Mouse (Mus musculus) neural tube, embryonic 15.5 days (tissue): ENCODE data around the gene Sash1. TPM values are rescaled to one million over a fixed set of nuclear protein-coding genes. Genes with fewer than 3 reads are reported as not detected.

ENCODE experiments used
- ATAC-seq: fragments of 200-750 bp; cut with Nextera tagmentation; 2 replicates; pipeline ENCODE4 v1.8.0; 2017; ENCODE audit warnings: mild to moderate bottlenecking, moderate TSS enrichment, moderate library complexity; ENCODE audit not compliant: low FRiP score
- H3K27ac ChIP-seq: fragments of 300-500 bp; sonication (generic); replicated peaks from 2 replicates; pipeline ENCODE4 v1.5.1; 2015; ENCODE audit warnings: mild to moderate bottlenecking, inconsistent platforms
- H3K27me3 ChIP-seq: fragments of 300-500 bp; sonication (generic); replicated peaks from 2 replicates; pipeline ENCODE4 v1.6.1; 2015; ENCODE audit warnings: inconsistent platforms
- H3K36me3 ChIP-seq: fragments of 300-500 bp; sonication (generic); 2 replicates; pipeline ENCODE4 v1.6.1; 2015; ENCODE audit warnings: inconsistent platforms
- H3K4me1 ChIP-seq: fragments of 300-500 bp; sonication (generic); 2 replicates; pipeline ENCODE4 v1.6.1; 2015; ENCODE audit warnings: inconsistent platforms
- H3K4me2 ChIP-seq: fragments of 300-500 bp; sonication (generic); 2 replicates; pipeline ENCODE4 v1.6.1; 2015; ENCODE audit warnings: inconsistent platforms, mild to moderate bottlenecking, moderate library complexity
- H3K4me3 ChIP-seq: fragments of 300-500 bp; sonication (generic); replicated peaks from 2 replicates; pipeline ENCODE4 v1.5.1; 2015; ENCODE audit warnings: mild to moderate bottlenecking, inconsistent platforms
- H3K9ac ChIP-seq: fragments of 300-500 bp; sonication (generic); replicated peaks from 2 replicates; pipeline ENCODE4 v1.6.1; 2015; ENCODE audit warnings: mild to moderate bottlenecking, inconsistent platforms
- H3K9me3 ChIP-seq: fragments of 300-500 bp; sonication (generic); replicated peaks from 2 replicates; pipeline ENCODE4 v1.6.1; 2016; ENCODE audit warnings: inconsistent platforms
- WGBS: fragments of 180-500 bp; shearing (Covaris S2); methylation state at CpG from one replicate; pipeline ENCODE4 v1.1.7; 2015; ENCODE audit warnings: mixed read lengths; 5-methylcytosine and 5-hydroxymethylcytosine counted together
- polyA plus RNA-seq: library from polyadenylated mRNA; unstranded; fragments of >200 nt; fragmentation: Nextera tagmentation; extraction: Ambion mirVana; gene quantifications from 2 replicates; pipeline ENCODE4 v1.2.1, GENCODE M21; 2015

Sash1 gene
- polyA plus RNA-seq, 1 experiment from 2014 or later: 2.5 TPM

DNA sequence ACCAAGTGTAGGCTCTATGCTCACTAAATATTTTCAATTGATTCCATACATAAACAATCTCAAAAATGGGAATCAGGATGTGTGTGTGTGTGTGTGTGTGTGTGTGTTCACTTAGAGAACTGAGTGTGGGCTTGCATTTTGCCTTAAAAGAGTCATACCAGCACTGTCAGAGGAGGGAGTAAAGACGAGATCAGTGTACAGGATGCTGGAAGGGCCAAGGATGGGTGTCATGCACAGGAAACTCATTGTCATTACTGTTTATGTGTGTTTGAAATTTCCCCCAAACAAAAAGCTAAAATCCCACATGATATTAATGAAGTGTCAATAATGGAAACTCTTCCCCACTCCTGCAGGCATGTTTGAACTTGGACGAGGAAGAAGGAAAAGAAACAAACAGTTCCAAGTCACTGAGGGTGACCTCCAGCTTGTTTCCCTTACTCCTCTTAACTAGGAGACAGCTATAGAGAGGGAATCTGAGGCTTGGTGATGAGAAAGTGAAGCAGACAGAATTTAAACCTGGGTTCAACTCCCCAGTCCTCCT lies 40.6 kb downstream of the Sash1 start:
- H3K27me3 ChIP-seq: no peaks in the 10 kb centered on the region
- H3K9me3 ChIP-seq: no peaks in the 10 kb centered on the region
- peaks cover 16% of the 10 kb centered on the region for H3K4me1 ChIP-seq
- WGBS: 87% methylated on average over 2 of the region's 2 CpGs
- ATAC-seq: no peak
- H3K27ac ChIP-seq: no peak overlapping the region
- no peak overlapping the region for H3K9ac ChIP-seq
- no peak overlapping the region for H3K4me2 ChIP-seq
- H3K36me3 ChIP-seq: no peaks in the 10 kb centered on the region
- H3K4me3 ChIP-seq: no peak overlapping the region

GRCm38 (mm10) chr10:8839956-8840355 lies 45.9 kb downstream of the Sash1 start:
- Histone ChIP-seq H3K4me1 (peaks cover 16% of the 10 kb centered on the region; the same call in 1 of the 2 replicates), H3K27me3 (no peaks in the 10 kb centered on the region), H3K27ac (no peak overlapping the region), H3K9me3 (no peaks in the 10 kb centered on the region), H3K4me3 (no peak overlapping the region), H3K9ac (no peak overlapping the region), H3K36me3 (no peaks in the 10 kb centered on the region), H3K4me2 (no peak overlapping the region)
- 44% methylated on average over 3 of the region's 3 CpGs for WGBS
- no peak for ATAC-seq

- ATAC-seq: no peak
- 94% methylated on average over 17 of the region's 17 CpGs for WGBS
- H3K9me3 ChIP-seq: no peaks in the 10 kb centered on the region
Measured at GRCm38 (mm10) chr10:8833816-8834464, 51.9 kb downstream of the Sash1 start.

DNA sequence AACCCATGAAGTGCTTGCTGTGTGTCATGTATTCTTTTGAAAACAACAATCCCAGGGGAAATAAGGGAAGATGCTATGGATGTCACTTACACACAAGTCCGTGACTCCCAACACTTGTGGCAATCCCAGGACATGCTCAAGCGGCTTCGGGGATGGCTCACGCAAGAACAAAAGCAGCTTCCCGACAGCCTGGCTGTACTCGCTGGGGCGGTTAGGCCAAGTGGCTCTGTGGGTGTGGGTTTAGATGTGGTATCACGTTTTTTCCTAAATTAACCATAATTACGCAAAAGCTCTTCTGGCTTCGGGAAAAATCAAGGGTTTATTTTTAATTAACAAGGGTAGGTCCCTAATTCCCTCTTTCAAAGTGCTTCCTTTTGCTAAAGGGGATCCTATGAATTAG lies 59.6 kb downstream of the Sash1 start:
- H3K27ac ChIP-seq: no peak overlapping the region
- 50% methylated on average over 10 of the region's 10 CpGs for WGBS
- ATAC-seq: no peak
- no peaks in the 10 kb centered on the region for H3K9me3 ChIP-seq
- no peak overlapping the region for H3K4me2 ChIP-seq
- no peak overlapping the region for H3K4me3 ChIP-seq
- H3K4me1 ChIP-seq: peaks cover 6% of the 10 kb centered on the region; the same call in 1 of the 2 replicates
- no peak overlapping the region for H3K9ac ChIP-seq
- no peaks in the 10 kb centered on the region for H3K36me3 ChIP-seq
- H3K27me3 ChIP-seq: no peaks in the 10 kb centered on the region

More at GRCm38 (mm10) chr10:8833816-8834464, 51.9 kb downstream of the Sash1 start:
- H3K27me3 ChIP-seq: no peaks in the 10 kb centered on the region
- H3K4me3 ChIP-seq: no peak overlapping the region
- 0 out of 2 replicates have a peak, but pooled peaks cover 4% of the 10 kb centered on the region for H3K4me1 ChIP-seq
- no peaks in the 10 kb centered on the region for H3K36me3 ChIP-seq
- no peak overlapping the region for H3K9ac ChIP-seq
- H3K4me2 ChIP-seq: no peak overlapping the region
- no peak overlapping the region for H3K27ac ChIP-seq

DNA sequence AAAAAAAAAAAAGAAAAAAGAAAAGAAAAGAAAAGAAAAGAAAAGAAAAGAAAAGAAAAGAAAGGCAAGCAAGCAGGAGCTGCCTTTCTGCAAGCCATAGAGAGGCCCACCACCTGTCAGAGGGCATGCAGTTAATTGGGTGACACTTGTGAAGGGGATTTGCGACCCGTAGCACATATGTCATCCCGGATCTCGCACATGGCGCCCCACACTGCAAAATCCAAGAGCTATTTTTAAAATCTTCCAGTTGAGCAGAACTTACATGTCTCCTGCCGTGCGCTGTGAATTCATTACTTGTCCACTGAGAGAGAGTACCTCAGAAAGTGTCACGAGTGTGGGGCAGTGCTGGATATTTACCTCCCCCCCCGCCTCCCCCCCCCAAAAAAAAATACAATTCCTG lies 60.0 kb downstream of the Sash1 start:
- Histone ChIP-seq H3K27me3 (no peaks in the 10 kb centered on the region), H3K27ac (no peak overlapping the region), H3K36me3 (no peaks in the 10 kb centered on the region), H3K9ac (no peak overlapping the region), H3K4me2 (no peak overlapping the region), H3K4me1 (peaks cover 6% of the 10 kb centered on the region; the same call in 1 of the 2 replicates), H3K4me3 (no peak overlapping the region), H3K9me3 (no peaks in the 10 kb centered on the region)
- WGBS: 42% methylated on average over 9 of the region's 9 CpGs
- no peak for ATAC-seq

DNA sequence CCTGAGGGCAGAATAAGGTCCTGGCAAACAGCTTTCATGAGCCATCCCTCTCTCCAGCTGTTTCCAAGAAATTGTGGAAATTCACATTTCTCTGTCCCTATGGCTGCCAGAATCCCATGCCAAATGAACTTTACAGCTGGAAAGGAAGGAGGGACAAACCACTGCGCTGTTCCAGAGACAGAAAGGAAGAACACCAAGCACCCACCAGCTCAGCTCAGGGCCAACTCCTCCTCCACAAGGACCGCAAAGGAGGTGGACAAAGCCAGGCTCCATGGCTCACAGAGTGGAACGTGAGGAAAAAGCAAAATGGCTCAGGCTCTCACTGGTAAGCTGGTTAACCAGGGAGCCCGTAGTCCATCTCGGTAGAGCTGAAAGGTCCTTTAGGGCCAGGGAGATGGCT lies 67.8 kb downstream of the Sash1 start:
- peaks cover 10% of the 10 kb centered on the region; the same call in 1 of the 2 replicates for H3K4me1 ChIP-seq
- H3K9ac ChIP-seq: no peak overlapping the region
- H3K4me3 ChIP-seq: no peak overlapping the region
- H3K4me2 ChIP-seq: no peak overlapping the region
- H3K27ac ChIP-seq: no peak overlapping the region
- no peak for ATAC-seq
- no peaks in the 10 kb centered on the region for H3K9me3 ChIP-seq
- H3K36me3 ChIP-seq: no peaks in the 10 kb centered on the region
- WGBS: 91% methylated on average over 5 of the region's 5 CpGs
- H3K27me3 ChIP-seq: no peaks in the 10 kb centered on the region

DNA sequence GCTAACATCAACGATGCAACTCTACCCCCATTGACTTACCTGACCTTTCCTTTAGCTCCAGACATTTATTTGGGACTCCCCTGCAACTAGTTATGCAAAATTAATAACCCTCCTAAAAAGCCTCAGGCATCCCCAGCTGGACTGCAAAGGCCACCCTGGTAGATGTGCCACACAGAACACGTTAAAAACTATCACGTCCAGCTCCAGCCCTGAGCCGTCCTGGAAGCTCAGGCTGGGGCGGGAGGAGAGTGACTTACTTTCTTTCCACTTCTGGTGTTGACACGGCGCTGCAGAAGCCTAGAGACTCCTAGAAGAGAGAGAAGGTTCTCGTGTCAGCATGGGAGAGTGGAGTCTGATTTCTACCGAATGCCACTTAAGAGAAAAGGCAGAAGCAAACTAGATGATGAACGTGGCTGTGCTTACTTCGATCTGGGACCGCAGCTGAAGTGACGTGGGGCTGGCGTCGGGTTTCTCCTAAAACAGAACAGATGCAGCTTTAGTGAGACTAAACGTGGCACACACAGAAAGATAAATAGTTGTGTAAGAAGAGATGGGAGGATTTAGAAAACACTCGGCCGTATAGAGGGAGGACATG lies 71.8 kb downstream of the Sash1 start:
- WGBS: 76% methylated on average over 18 of the region's 18 CpGs
- no peak overlapping the region for H3K4me3 ChIP-seq
- no peak overlapping the region for H3K9ac ChIP-seq
- H3K4me1 ChIP-seq: peaks cover 8% of the 10 kb centered on the region; the same call in 1 of the 2 replicates
- no peak overlapping the region for H3K27ac ChIP-seq
- no peaks in the 10 kb centered on the region for H3K27me3 ChIP-seq
- ATAC-seq: no peak
- no peak overlapping the region for H3K4me2 ChIP-seq
- no peaks in the 10 kb centered on the region for H3K9me3 ChIP-seq
- no peaks in the 10 kb centered on the region for H3K36me3 ChIP-seq

DNA sequence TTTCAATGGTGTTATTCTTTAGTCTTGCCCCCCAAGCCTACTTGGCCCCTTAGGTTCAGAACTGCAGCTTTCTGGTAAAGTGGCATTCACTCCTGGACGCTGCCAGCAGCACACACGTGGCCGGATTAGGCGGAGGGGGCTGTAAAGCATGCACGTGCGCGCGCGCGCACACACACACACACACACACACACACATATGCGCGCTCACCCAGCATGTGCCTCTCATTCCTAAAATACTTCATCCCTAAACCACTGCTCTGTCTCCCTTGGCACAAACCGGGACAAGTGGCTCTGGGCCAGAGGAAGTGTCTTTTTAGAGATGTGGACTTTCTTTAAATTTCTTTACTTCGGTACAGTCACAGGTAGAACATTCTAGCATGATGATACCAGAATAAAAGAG lies 72.6 kb downstream of the Sash1 start:
- WGBS: 90% methylated on average over 14 of the region's 14 CpGs
- Histone ChIP-seq H3K4me1 (peaks cover 8% of the 10 kb centered on the region; the same call in 1 of the 2 replicates), H3K4me2 (no peak overlapping the region), H3K27me3 (no peaks in the 10 kb centered on the region), H3K9ac (no peak overlapping the region), H3K4me3 (no peak overlapping the region), H3K27ac (no peak overlapping the region), H3K9me3 (no peaks in the 10 kb centered on the region), H3K36me3 (no peaks in the 10 kb centered on the region)
- ATAC-seq: no peak

GRCm38 (mm10) chr10:8812807-8813206 lies 73.1 kb downstream of the Sash1 start:
- WGBS: 85% methylated on average over 8 of the region's 8 CpGs

DNA sequence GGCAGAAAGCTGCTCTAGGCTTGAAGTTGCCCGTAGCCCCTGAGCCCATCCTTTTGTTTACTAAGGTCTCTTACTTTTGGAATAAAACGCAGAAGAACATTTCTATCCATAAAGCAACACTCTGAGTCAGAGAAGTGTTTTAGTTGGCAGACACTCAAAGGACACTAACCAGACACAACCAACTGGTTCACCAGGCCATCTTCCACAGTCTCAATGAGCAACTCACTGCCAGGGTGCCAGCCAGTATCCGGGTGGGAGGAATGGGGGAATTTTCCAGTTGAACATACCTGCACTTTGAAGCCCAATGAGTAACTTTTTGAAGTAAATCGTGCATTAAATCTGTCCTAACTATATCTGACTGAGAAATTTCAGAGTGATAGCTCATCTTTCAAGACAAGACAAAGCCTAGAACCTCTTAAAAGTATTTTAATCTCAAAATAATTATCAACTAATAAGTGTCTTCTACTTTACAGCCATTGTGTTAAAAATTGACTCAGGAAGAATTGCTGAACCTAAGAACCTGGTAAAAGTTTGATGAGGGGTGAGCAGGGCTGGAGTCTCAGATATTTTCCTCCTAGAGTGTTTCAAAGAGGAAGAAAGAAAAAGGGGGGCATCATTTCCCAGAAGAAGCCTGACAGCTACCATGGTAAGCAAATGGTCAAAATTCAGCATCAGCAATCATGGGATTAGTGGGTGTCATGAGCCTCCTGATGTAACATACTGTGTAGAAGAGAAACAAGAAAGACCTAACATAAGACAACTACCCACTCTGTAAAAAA lies 74.4 kb downstream of the Sash1 start:
- WGBS: 90% methylated on average over 4 of the region's 4 CpGs
- peaks cover 8% of the 10 kb centered on the region; the same call in 1 of the 2 replicates for H3K4me1 ChIP-seq
- no peak overlapping the region for H3K4me3 ChIP-seq
- no peaks in the 10 kb centered on the region for H3K27me3 ChIP-seq
- H3K36me3 ChIP-seq: no peaks in the 10 kb centered on the region
- H3K9ac ChIP-seq: no peak overlapping the region
- no peak for ATAC-seq
- no peaks in the 10 kb centered on the region for H3K9me3 ChIP-seq
- H3K4me2 ChIP-seq: no peak overlapping the region
- H3K27ac ChIP-seq: no peak overlapping the region

More at GRCm38 (mm10) chr10:8812807-8813206, 73.1 kb downstream of the Sash1 start:
- no peak overlapping the region for H3K4me2 ChIP-seq
- H3K27me3 ChIP-seq: no peaks in the 10 kb centered on the region
- H3K4me3 ChIP-seq: no peak overlapping the region
- H3K27ac ChIP-seq: no peak overlapping the region
- no peak overlapping the region for H3K9ac ChIP-seq
- peaks cover 8% of the 10 kb centered on the region; the same call in 1 of the 2 replicates for H3K4me1 ChIP-seq
- no peaks in the 10 kb centered on the region for H3K9me3 ChIP-seq
- ATAC-seq: no peak
- no peaks in the 10 kb centered on the region for H3K36me3 ChIP-seq

DNA sequence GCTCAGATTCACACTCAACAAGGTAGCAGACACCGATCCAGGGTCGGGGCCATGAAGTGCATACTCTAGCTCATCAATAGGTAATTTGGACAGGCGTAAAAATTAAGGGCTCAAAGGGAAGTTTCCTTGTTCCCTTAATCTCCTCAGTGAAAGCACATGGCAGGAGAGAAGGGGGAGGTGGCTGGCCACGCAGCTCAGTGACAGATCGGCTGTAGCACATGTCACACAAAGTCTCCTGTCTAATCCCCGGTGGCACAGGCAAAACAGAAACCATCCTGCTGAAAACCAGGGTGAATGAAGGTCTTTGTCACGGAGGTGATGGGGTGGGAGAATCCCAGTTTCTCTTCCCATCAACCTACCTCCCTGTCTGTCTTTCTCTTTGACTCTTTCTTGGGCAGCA lies 75.4 kb downstream of the Sash1 start:
- H3K4me1 ChIP-seq: peaks cover 8% of the 10 kb centered on the region; the same call in 1 of the 2 replicates
- H3K9me3 ChIP-seq: no peaks in the 10 kb centered on the region
- WGBS: 62% methylated on average over 7 of the region's 7 CpGs
- H3K4me3 ChIP-seq: no peak overlapping the region
- H3K27me3 ChIP-seq: no peaks in the 10 kb centered on the region
- H3K27ac ChIP-seq: no peak overlapping the region
- H3K9ac ChIP-seq: no peak overlapping the region
- no peak overlapping the region for H3K4me2 ChIP-seq
- no peaks in the 10 kb centered on the region for H3K36me3 ChIP-seq
- ATAC-seq: no peak
